Mouse (Mus musculus) kidney, postnatal 0 days (tissue): ENCODE measurements around the gene Hectd1. TPM values are rescaled to one million over a fixed set of nuclear protein-coding genes. Genes with fewer than 3 reads are reported as not detected.

Experiments used
- ATAC-seq: fragments of 200-750 bp; cut with Nextera tagmentation; replicated peaks from 2 replicates; pipeline ENCODE4 v1.8.0; 2017; ENCODE audit warnings: low read depth, moderate number of reproducible peaks, moderate TSS enrichment, moderate library complexity; ENCODE audit not compliant: low FRiP score
- DNase-seq: peaks from one replicate; pipeline ENCODE4 v3.0.0-alpha.2; 2016; ENCODE audit warnings: low spot score
- H3K27ac ChIP-seq: fragments of 300-500 bp; sonication (generic); 2 replicates; pipeline ENCODE4 v1.5.1; 2014; ENCODE audit warnings: mild to moderate bottlenecking
- H3K27me3 ChIP-seq: fragments of 300-500 bp; sonication (generic); 2 replicates; pipeline ENCODE4 v1.6.1; 2014; ENCODE audit warnings: low read length, mixed read lengths; ENCODE audit not compliant: insufficient read depth
- H3K36me3 ChIP-seq: fragments of 300-500 bp; sonication (generic); 2 replicates; pipeline ENCODE4 v1.6.1; 2014; ENCODE audit warnings: low read length, mixed read lengths; ENCODE audit not compliant: insufficient read depth
- H3K4me1 ChIP-seq: fragments of 300-500 bp; sonication (generic); replicated peaks from 2 replicates; pipeline ENCODE4 v1.6.1; 2014; ENCODE audit warnings: antibody characterized with exemption, low read length, mixed read lengths; ENCODE audit not compliant: insufficient read depth
- H3K4me2 ChIP-seq: fragments of 300-500 bp; sonication (generic); 2 replicates; pipeline ENCODE4 v1.6.1; 2014; ENCODE audit warnings: mild to moderate bottlenecking, low read length, moderate library complexity, mixed read lengths
- H3K4me3 ChIP-seq: fragments of 300-500 bp; sonication (generic); replicated peaks from 2 replicates; pipeline ENCODE4 v1.5.1; 2014; ENCODE audit warnings: low read depth, low read length
- H3K9ac ChIP-seq: fragments of 300-500 bp; sonication (generic); 2 replicates; pipeline ENCODE4 v1.6.1; 2014; ENCODE audit warnings: low read depth, low read length
- H3K9me3 ChIP-seq: fragments of 300-500 bp; sonication (generic); replicated peaks from 2 replicates; pipeline ENCODE4 v1.6.1; 2016; ENCODE audit warnings: low read length, inconsistent platforms, mixed read lengths
- CTCF ChIP-seq: IDR thresholded peaks from 2 replicates; pipeline ENCODE4 v1.5.1; 2016; ENCODE audit warnings: antibody characterized with exemption, low read depth, mild to moderate bottlenecking, moderate library complexity
- WGBS: fragments of 180-500 bp; shearing (Covaris S2); extraction: QIAGEN DNeasy Blood & Tissue Kit; methylation state at CpG from one replicate; pipeline ENCODE4 v1.1.7; 2014; 5-methylcytosine and 5-hydroxymethylcytosine counted together
- polyA plus RNA-seq: library from polyadenylated mRNA; unstranded; fragments of >200 nt; fragmentation: Nextera tagmentation; extraction: Ambion mirVana; gene quantifications from 2 replicates; pipeline ENCODE4 v1.2.1, GENCODE M21; 2015

The Hectd1 gene
- polyA plus RNA-seq, 1 experiment from 2014 or later, result 28.1 TPM

- H3K9me3 ChIP-seq, result no peaks in the 10 kb centered on the region
- 0 out of 2 replicates have a peak, but pooled peaks cover 4% of the 10 kb centered on the region for H3K4me1 ChIP-seq
- H3K27ac ChIP-seq, result no peak overlapping the region
- 0 out of 2 replicates have a peak, but pooled peaks cover 6% of the 10 kb centered on the region for H3K36me3 ChIP-seq
- DNase-seq (no peak), ATAC-seq (no peak)
- H3K4me3 ChIP-seq, result no peak overlapping the region
- no peak for TF ChIP-seq CTCF
- no peak overlapping the region for H3K9ac ChIP-seq
- no peak overlapping the region for H3K4me2 ChIP-seq
- WGBS, result 86% methylated on average over 5 of the region's 5 CpGs
- no peaks in the 10 kb centered on the region for H3K27me3 ChIP-seq
Measured at GRCm38 (mm10) chr12:51823311-51823710, 6.0 kb downstream of the Hectd1 start.

GRCm38 (mm10) chr12:51822861-51823260 is 6.5 kb downstream of the Hectd1 start:
- 84% methylated on average over 2 of the region's 2 CpGs for WGBS
- Histone ChIP-seq H3K27ac (no peak overlapping the region), H3K4me1 (peaks cover 6% of the 10 kb centered on the region; the same call in 1 of the 2 replicates), H3K27me3 (no peaks in the 10 kb centered on the region), H3K4me3 (no peak overlapping the region), H3K36me3 (0 out of 2 replicates have a peak, but pooled peaks cover 6% of the 10 kb centered on the region), H3K9ac (no peak overlapping the region), H3K4me2 (no peak overlapping the region), H3K9me3 (no peaks in the 10 kb centered on the region)
- ATAC-seq (no peak), DNase-seq (no peak)
- TF ChIP-seq CTCF, result no peak

- 74% methylated on average over 3 of the region's 3 CpGs for WGBS
- Histone ChIP-seq H3K9ac (no peak overlapping the region), H3K4me1 (peaks cover 4% of the 10 kb centered on the region; the same call in 1 of the 2 replicates), H3K4me3 (no peak overlapping the region), H3K27ac (no peak overlapping the region), H3K9me3 (no peaks in the 10 kb centered on the region), H3K4me2 (no peak overlapping the region), H3K27me3 (no peaks in the 10 kb centered on the region), H3K36me3 (0 out of 2 replicates have a peak, but pooled peaks cover 8% of the 10 kb centered on the region)
- peak; percentile 42 for TF ChIP-seq CTCF
- ATAC-seq (no peak), DNase-seq (no peak)
Measured at GRCm38 (mm10) chr12:51822236-51822635, 7.1 kb downstream of the Hectd1 start.

- H3K9ac ChIP-seq, result no peak overlapping the region
- H3K27ac ChIP-seq, result no peak overlapping the region
- H3K4me3 ChIP-seq, result no peak overlapping the region
- DNase-seq (peak; percentile 61), ATAC-seq (no peak; the same call in 1 of the 2 replicates)
- no peaks in the 10 kb centered on the region for H3K9me3 ChIP-seq
- H3K4me2 ChIP-seq, result no peak overlapping the region
- peaks cover 4% of the 10 kb centered on the region; the same call in 1 of the 2 replicates for H3K4me1 ChIP-seq
- H3K36me3 ChIP-seq, result 0 out of 2 replicates have a peak, but pooled peaks cover 8% of the 10 kb centered on the region
- 10% methylated on average over 2 of the region's 2 CpGs for WGBS
- TF ChIP-seq CTCF, result no peak
- no peaks in the 10 kb centered on the region for H3K27me3 ChIP-seq
Measured at GRCm38 (mm10) chr12:51821256-51821655, 8.1 kb downstream of the Hectd1 start.

GRCm38 (mm10) chr12:51819951-51820498 is 9.3 kb downstream of the Hectd1 start:
- Histone ChIP-seq H3K4me2 (no peak overlapping the region), H3K9me3 (no peaks in the 10 kb centered on the region), H3K9ac (no peak overlapping the region), H3K36me3 (0 out of 2 replicates have a peak, but pooled peaks cover 5% of the 10 kb centered on the region), H3K4me1 (peaks cover 4% of the 10 kb centered on the region; the same call in 1 of the 2 replicates), H3K27me3 (no peaks in the 10 kb centered on the region), H3K27ac (no peak overlapping the region), H3K4me3 (no peak overlapping the region)
- 95% methylated on average over 4 of the region's 4 CpGs for WGBS
- no peak for DNase-seq
- no peak for ATAC-seq
- no peak for TF ChIP-seq CTCF

- Histone ChIP-seq H3K27ac (no peak overlapping the region), H3K4me2 (no peak overlapping the region), H3K9me3 (no peaks in the 10 kb centered on the region), H3K4me1 (peaks cover 4% of the 10 kb centered on the region; the same call in 1 of the 2 replicates), H3K27me3 (no peaks in the 10 kb centered on the region), H3K4me3 (no peak overlapping the region), H3K9ac (no peak overlapping the region), H3K36me3 (0 out of 2 replicates have a peak, but pooled peaks cover 5% of the 10 kb centered on the region)
- 63% methylated on average over 8 of the region's 8 CpGs for WGBS
- TF ChIP-seq CTCF, result no peak
- no peak for DNase-seq
- ATAC-seq, result no peak
Measured at GRCm38 (mm10) chr12:51817815-51818613, 11.3 kb downstream of the Hectd1 start.
